Mouse (Mus musculus): ENCODE measurements around the gene Phf8. TPM values are rescaled to one million over a fixed set of nuclear protein-coding genes. Genes with fewer than 3 reads are reported as not detected.

Gene Phf8
- polyA plus RNA-seq, 1 experiment from 2014 or later: 21.0 TPM

DNA sequence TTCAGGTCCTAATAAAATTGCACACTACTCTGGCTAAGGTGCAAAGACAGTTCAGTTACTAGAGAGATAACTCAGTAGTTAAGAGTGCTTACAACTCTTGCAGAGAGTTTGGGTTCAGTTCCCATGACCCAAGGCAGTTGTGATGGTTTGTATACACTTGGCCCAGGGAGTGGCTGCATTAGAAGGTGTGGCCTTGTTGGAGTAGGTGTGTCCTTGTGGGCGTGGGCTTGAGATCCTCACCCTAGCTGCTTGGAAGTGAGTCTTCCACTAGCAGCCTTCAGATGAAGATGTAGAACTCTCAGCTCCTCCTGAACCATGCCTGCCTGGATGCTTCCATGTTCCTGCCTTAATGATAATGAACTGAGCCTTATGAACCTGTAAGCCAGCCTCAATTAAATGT is 2.3 kb upstream of the Phf8 start:
- Histone ChIP-seq H3K27me3 (ENCODE audit: control insufficient read depth, insufficient read depth, low read length) (0 out of 2 replicates have a peak, but pooled peaks cover 3% of the 10 kb centered on the region), H3K27ac (replicated peaks; ENCODE audit: low read depth, low read length) (no peak overlapping the region), H3K9ac (ENCODE audit: low read length) (no peak overlapping the region), H3K4me3 (ENCODE audit: low read depth, low read length) (no peak overlapping the region), H3K4me1 (ENCODE audit: control insufficient read depth, insufficient read depth, low read length) (no peaks in the 10 kb centered on the region), H3K36me3 (ENCODE audit: control insufficient read depth, insufficient read depth, low read length) (no peaks in the 10 kb centered on the region), H3K9me3 (ENCODE audit: control insufficient read depth, low read length) (no peaks in the 10 kb centered on the region), H3K4me2 (ENCODE audit: low read depth, severe bottlenecking) (no peak overlapping the region)
- ATAC-seq (ENCODE audit: insufficient number of reproducible peaks, low FRiP score, low TSS enrichment, low read depth) (no peak), DNase-seq (ENCODE audit: low spot score) (no peak)
- WGBS: 36% methylated on average over 1 of the region's 1 CpGs

DNA sequence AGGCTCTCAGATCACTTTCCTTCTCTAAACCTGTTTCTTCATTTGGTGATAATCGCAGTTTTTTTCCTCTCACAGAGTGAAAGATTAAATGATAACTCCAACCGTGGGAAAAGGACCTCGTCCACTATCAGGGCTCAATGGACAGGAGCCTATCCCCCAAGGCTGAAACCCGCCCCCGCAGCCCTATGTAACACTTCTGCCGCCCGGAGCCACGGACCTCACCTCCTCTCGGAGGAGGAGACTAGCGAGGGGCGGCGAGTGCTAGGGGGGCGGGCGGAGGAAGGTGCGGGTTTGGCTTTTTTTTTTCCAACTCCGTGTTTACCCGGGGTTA is 380 bp upstream of the Phf8 start:
- 0 out of 2 replicates have a peak, but pooled peaks cover 3% of the 10 kb centered on the region for H3K27me3 ChIP-seq (ENCODE audit: control insufficient read depth, insufficient read depth, low read length)
- 11% methylated on average over 15 of the region's 17 CpGs for WGBS
- H3K9me3 ChIP-seq (ENCODE audit: control insufficient read depth, low read length): no peaks in the 10 kb centered on the region
- no peaks in the 10 kb centered on the region for H3K4me1 ChIP-seq (ENCODE audit: control insufficient read depth, insufficient read depth, low read length)
- DNase-seq (ENCODE audit: low spot score) (no peak), ATAC-seq (ENCODE audit: insufficient number of reproducible peaks, low FRiP score, low TSS enrichment, low read depth) (no peak; the same call in 1 of the 2 replicates)
- peak overlapping the region; percentile 40 for H3K4me3 ChIP-seq (ENCODE audit: low read depth, low read length)
- H3K36me3 ChIP-seq (ENCODE audit: control insufficient read depth, insufficient read depth, low read length): no peaks in the 10 kb centered on the region
- H3K4me2 ChIP-seq (ENCODE audit: low read depth, severe bottlenecking): peak overlapping the region; percentile 22; the same call in 1 of the 2 replicates
- peak overlapping the region; percentile 59 for H3K9ac ChIP-seq (ENCODE audit: low read length)
- H3K27ac ChIP-seq (replicated peaks; ENCODE audit: low read depth, low read length): peak overlapping the region; percentile 83

DNA sequence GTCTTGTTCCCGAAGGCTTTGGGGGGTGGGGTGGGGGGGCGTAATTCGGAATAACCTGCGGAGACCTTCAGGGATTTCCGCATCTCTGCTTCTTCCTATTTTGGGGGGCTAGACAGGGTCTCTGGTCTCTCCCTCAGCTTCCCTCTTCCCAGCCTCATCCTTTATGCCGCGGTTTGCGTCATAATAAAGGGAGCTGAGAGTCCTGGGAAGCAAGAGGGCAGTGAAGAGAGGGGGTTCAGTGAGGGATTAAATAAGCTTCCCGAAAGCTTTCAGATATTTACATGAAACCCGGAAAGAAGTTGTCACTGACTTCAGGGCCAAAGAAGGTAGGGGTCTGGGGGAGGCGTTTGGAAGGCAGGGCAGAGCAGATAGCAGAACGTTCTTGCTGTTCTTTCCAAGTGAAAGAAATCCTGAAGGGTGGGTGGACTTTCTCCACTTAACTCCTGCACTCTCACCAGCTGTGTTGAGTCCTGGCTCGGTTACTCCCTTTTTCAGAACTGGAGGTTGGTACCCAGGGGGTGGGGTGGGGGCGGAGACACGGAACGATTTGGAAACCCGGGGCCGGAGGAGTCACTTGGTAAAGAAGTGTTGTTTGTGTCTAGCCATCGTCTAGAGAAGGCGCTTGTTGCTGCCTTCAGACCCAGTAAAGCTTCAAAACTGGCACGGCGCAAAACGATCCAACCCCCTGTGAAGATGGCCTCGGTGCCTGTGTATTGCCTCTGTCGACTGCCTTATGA is 1.5 kb downstream of the Phf8 start:
- ATAC-seq (ENCODE audit: insufficient number of reproducible peaks, low FRiP score, low TSS enrichment, low read depth) (no peak), DNase-seq (ENCODE audit: low spot score) (peak; percentile 26)
- H3K27me3 ChIP-seq (ENCODE audit: control insufficient read depth, insufficient read depth, low read length): 0 out of 2 replicates have a peak, but pooled peaks cover 3% of the 10 kb centered on the region
- H3K27ac ChIP-seq (replicated peaks; ENCODE audit: low read depth, low read length): no peak overlapping the region
- H3K4me1 ChIP-seq (ENCODE audit: control insufficient read depth, insufficient read depth, low read length): no peaks in the 10 kb centered on the region
- peak overlapping the region; percentile 67; the same call in 1 of the 2 replicates for H3K9ac ChIP-seq (ENCODE audit: low read length)
- peak overlapping the region; percentile 58 for H3K4me2 ChIP-seq (ENCODE audit: low read depth, severe bottlenecking)
- H3K9me3 ChIP-seq (ENCODE audit: control insufficient read depth, low read length): no peaks in the 10 kb centered on the region
- no peaks in the 10 kb centered on the region for H3K36me3 ChIP-seq (ENCODE audit: control insufficient read depth, insufficient read depth, low read length)
- H3K4me3 ChIP-seq (ENCODE audit: low read depth, low read length): peak overlapping the region; percentile 40
- WGBS: 18% methylated on average over 25 of the region's 25 CpGs

DNA sequence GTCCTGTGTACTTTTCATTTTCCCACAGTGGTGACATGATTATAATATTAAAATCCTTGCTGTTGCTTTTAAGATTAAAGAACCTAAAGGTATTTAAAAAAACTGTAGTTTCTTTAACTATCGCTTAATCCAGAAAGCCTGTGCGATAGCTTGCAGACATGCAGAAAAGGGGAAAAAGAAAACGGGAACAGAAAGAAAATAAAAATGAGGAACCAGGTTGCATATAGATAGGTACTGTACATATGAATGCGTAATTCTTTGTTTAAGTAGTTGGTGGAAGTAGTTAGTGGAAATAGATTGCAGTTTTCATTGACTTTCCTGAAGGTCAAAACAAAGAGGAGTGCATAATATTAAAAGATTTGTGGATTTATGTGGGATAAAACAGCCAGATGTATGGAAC is 32.9 kb downstream of the Phf8 start:
- ATAC-seq (ENCODE audit: insufficient number of reproducible peaks, low FRiP score, low TSS enrichment, low read depth): no peak
- Histone ChIP-seq H3K36me3 (ENCODE audit: control insufficient read depth, insufficient read depth, low read length) (no peaks in the 10 kb centered on the region), H3K9me3 (ENCODE audit: control insufficient read depth, low read length) (no peaks in the 10 kb centered on the region)

DNA sequence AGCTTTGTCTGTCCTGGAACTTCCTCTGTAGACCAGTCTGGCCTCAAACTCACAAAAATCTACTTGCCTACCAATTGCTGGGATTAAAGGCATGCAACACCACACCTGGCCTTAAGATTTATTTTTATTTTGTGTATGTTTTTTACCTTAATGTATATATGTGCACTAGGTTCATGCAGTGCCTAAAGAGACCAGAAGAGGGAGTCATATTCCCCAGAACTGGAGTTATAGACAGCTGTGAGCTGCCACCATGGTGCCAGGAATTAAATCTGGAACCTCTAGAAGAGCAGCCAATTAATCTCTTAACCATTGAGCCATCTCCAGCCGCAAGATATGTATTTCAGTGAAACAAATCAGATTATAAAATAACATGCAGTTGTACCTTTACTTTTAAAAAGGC is 54.7 kb downstream of the Phf8 start:
- H3K4me1 ChIP-seq (ENCODE audit: control insufficient read depth, insufficient read depth, low read length): no peaks in the 10 kb centered on the region
- H3K9ac ChIP-seq (ENCODE audit: low read length): no peak overlapping the region
- H3K27me3 ChIP-seq (ENCODE audit: control insufficient read depth, insufficient read depth, low read length): no peaks in the 10 kb centered on the region
- ATAC-seq (ENCODE audit: insufficient number of reproducible peaks, low FRiP score, low TSS enrichment, low read depth) (no peak), DNase-seq (ENCODE audit: low spot score) (no peak)
- 97% methylated on average over 1 of the region's 1 CpGs for WGBS
- H3K4me3 ChIP-seq (ENCODE audit: low read depth, low read length): no peak overlapping the region
- no peak overlapping the region for H3K27ac ChIP-seq (replicated peaks; ENCODE audit: low read depth, low read length)
- H3K9me3 ChIP-seq (ENCODE audit: control insufficient read depth, low read length): no peaks in the 10 kb centered on the region
- H3K36me3 ChIP-seq (ENCODE audit: control insufficient read depth, insufficient read depth, low read length): no peaks in the 10 kb centered on the region
- H3K4me2 ChIP-seq (ENCODE audit: low read depth, severe bottlenecking): no peak overlapping the region

More for the DNA sequence above, 32.9 kb downstream of the Phf8 start:
- Histone ChIP-seq H3K9ac (ENCODE audit: low read length) (no peak overlapping the region), H3K27ac (replicated peaks; ENCODE audit: low read depth, low read length) (no peak overlapping the region), H3K4me2 (ENCODE audit: low read depth, severe bottlenecking) (no peak overlapping the region), H3K27me3 (ENCODE audit: control insufficient read depth, insufficient read depth, low read length) (no peaks in the 10 kb centered on the region), H3K4me3 (ENCODE audit: low read depth, low read length) (no peak overlapping the region), H3K4me1 (ENCODE audit: control insufficient read depth, insufficient read depth, low read length) (no peaks in the 10 kb centered on the region)
- 95% methylated on average over 4 of the region's 4 CpGs for WGBS
- no peak for DNase-seq (ENCODE audit: low spot score)

DNA sequence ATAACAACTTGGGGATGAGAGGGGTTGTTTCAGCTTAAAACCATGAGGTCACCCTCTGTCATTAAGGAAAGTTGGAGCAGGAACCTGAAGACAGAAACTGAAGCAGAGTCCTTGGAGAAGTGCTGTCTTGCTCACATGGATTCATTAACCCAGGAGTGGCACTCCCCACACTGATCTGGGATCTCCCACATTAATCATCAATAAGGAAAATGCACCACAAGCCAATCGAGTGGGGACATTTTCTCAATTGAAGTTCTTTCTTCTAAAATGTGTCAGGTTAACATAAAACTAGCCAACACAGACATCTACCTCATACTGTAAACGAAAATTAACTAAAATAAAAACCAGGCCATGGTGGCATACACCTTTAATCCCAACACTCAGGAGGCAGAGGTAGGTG is 122.9 kb downstream of the Phf8 start:
- no peak for ATAC-seq (ENCODE audit: insufficient number of reproducible peaks, low FRiP score, low TSS enrichment, low read depth)
- H3K27ac ChIP-seq (replicated peaks; ENCODE audit: low read depth, low read length): no peak overlapping the region
- H3K4me1 ChIP-seq (ENCODE audit: control insufficient read depth, insufficient read depth, low read length): no peaks in the 10 kb centered on the region
- WGBS: 63% methylated on average over 2 of the region's 2 CpGs
- no peaks in the 10 kb centered on the region for H3K9me3 ChIP-seq (ENCODE audit: control insufficient read depth, low read length)
- H3K9ac ChIP-seq (ENCODE audit: low read length): no peak overlapping the region
- H3K27me3 ChIP-seq (ENCODE audit: control insufficient read depth, insufficient read depth, low read length): no peaks in the 10 kb centered on the region
- DNase-seq (ENCODE audit: low spot score): no peak
- no peak overlapping the region for H3K4me2 ChIP-seq (ENCODE audit: low read depth, severe bottlenecking)
- H3K36me3 ChIP-seq (ENCODE audit: control insufficient read depth, insufficient read depth, low read length): no peaks in the 10 kb centered on the region
- H3K4me3 ChIP-seq (ENCODE audit: low read depth, low read length): no peak overlapping the region

DNA sequence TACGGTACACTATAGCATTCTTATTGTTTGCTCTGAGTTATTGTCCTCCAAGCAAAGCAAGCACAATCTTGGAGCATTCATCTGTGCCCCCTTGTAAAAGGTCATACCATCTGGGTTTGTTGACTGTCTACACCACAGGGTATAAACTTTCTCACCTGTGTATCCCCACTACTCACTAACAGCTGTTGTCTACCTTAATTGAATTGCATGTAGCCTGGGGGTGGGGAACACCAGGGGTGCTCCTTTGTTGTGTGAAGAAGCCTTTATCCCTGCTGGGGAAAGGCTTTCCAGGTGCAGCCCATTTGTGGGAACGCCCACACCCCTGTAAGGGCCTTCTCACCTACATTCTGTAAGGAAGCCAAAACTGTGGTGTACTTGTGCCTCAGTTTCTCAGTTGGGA is 133.3 kb downstream of the Phf8 start:
- DNase-seq (ENCODE audit: low spot score) (no peak), ATAC-seq (ENCODE audit: insufficient number of reproducible peaks, low FRiP score, low TSS enrichment, low read depth) (no peak)
- Histone ChIP-seq H3K4me2 (ENCODE audit: low read depth, severe bottlenecking) (no peak overlapping the region), H3K27me3 (ENCODE audit: control insufficient read depth, insufficient read depth, low read length) (no peaks in the 10 kb centered on the region), H3K9ac (ENCODE audit: low read length) (no peak overlapping the region), H3K4me1 (ENCODE audit: control insufficient read depth, insufficient read depth, low read length) (no peaks in the 10 kb centered on the region), H3K4me3 (ENCODE audit: low read depth, low read length) (no peak overlapping the region), H3K27ac (replicated peaks; ENCODE audit: low read depth, low read length) (no peak overlapping the region), H3K9me3 (ENCODE audit: control insufficient read depth, low read length) (no peaks in the 10 kb centered on the region), H3K36me3 (ENCODE audit: control insufficient read depth, insufficient read depth, low read length) (no peaks in the 10 kb centered on the region)
- 58% methylated on average over 2 of the region's 2 CpGs for WGBS

DNA sequence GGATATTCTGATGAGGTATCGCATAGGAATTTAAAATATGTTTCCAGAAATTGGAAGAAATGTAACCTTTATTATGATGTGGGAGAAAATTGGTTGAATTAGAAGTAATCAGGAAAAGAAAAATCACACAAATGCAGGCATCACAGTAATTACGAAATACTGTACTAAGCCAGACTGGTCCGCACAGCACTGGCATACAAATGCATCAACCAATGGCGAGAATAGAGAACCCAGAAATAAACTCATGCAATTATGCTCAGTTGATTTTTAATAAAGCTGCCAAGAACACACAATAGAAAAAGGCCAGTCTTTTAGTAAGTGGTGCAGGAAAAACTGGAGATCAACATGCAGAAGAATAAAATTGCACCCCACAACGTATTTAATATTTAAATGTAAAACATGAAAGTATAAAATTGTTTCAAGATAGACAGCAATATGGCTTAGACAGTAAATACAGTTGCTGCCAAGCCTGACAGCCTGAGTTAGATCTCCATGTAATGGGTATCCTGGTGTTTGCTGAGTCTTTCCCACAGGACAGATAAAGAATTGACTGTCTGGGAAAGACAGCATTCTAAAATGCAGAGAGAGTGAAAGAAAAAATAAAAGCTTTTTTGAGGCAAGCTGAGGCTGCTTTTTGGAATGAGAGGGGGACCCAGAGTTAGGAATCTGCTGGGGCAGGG is 154.2 kb downstream of the Phf8 start:
- no peaks in the 10 kb centered on the region for H3K36me3 ChIP-seq (ENCODE audit: control insufficient read depth, insufficient read depth, low read length)
- no peaks in the 10 kb centered on the region for H3K4me1 ChIP-seq (ENCODE audit: control insufficient read depth, insufficient read depth, low read length)
- 81% methylated on average over 5 of the region's 5 CpGs for WGBS
- ATAC-seq (ENCODE audit: insufficient number of reproducible peaks, low FRiP score, low TSS enrichment, low read depth) (no peak), DNase-seq (ENCODE audit: low spot score) (no peak)
- no peak overlapping the region for H3K4me2 ChIP-seq (ENCODE audit: low read depth, severe bottlenecking)
- H3K27me3 ChIP-seq (ENCODE audit: control insufficient read depth, insufficient read depth, low read length): no peaks in the 10 kb centered on the region
- H3K9me3 ChIP-seq (ENCODE audit: control insufficient read depth, low read length): no peaks in the 10 kb centered on the region
- H3K9ac ChIP-seq (ENCODE audit: low read length): no peak overlapping the region
- H3K27ac ChIP-seq (replicated peaks; ENCODE audit: low read depth, low read length): no peak overlapping the region
- no peak overlapping the region for H3K4me3 ChIP-seq (ENCODE audit: low read depth, low read length)

Measured in limb, embryonic 11.5 days (tissue).